Mouse (Mus musculus) lung, postnatal 0 days (tissue): ENCODE results near the gene Plekhg4. TPM values are rescaled to one million over a fixed set of nuclear protein-coding genes. Genes with fewer than 3 reads are reported as not detected.
A peak's percentile ranks its signal among the peaks of the same experiment; 100 is the strongest.

Experiments used
- ATAC-seq: fragments of 200-750 bp; cut with Nextera tagmentation; 2 replicates; pipeline ENCODE4 v1.8.0; 2017; ENCODE audit warnings: moderate library complexity
- DNase-seq: peaks from one replicate; pipeline ENCODE4 v3.0.0-alpha.2; 2016; ENCODE audit warnings: low spot score
- H3K27ac ChIP-seq: fragments of 300-500 bp; sonication (generic); 2 replicates; pipeline ENCODE4 v1.5.1; 2014; ENCODE audit warnings: antibody characterized with exemption, mild to moderate bottlenecking, low read length, mixed read lengths
- H3K27me3 ChIP-seq: fragments of 300-500 bp; sonication (generic); replicated peaks from 2 replicates; pipeline ENCODE4 v1.6.1; 2014; ENCODE audit warnings: low read length, mixed read lengths; ENCODE audit not compliant: insufficient read depth
- H3K36me3 ChIP-seq: fragments of 300-500 bp; sonication (generic); 2 replicates; pipeline ENCODE4 v1.6.1; 2014; ENCODE audit warnings: low read length, mixed read lengths; ENCODE audit not compliant: insufficient read depth
- H3K4me1 ChIP-seq: fragments of 300-500 bp; sonication (generic); 2 replicates; pipeline ENCODE4 v1.6.1; 2014; ENCODE audit warnings: antibody characterized with exemption, low read depth, low read length, mixed read lengths; ENCODE audit not compliant: insufficient read depth
- H3K4me2 ChIP-seq: fragments of 300-500 bp; sonication (generic); replicated peaks from 2 replicates; pipeline ENCODE4 v1.6.1; 2014; ENCODE audit warnings: low read depth, mild to moderate bottlenecking, low read length, moderate library complexity, mixed read lengths
- H3K4me3 ChIP-seq: fragments of 300-500 bp; sonication (generic); 2 replicates; pipeline ENCODE4 v1.5.1; 2014; ENCODE audit warnings: low read depth, low read length
- H3K9ac ChIP-seq: fragments of 300-500 bp; sonication (generic); replicated peaks from 2 replicates; pipeline ENCODE4 v1.6.1; 2014; ENCODE audit warnings: low read depth, mild to moderate bottlenecking
- H3K9me3 ChIP-seq: fragments of 300-500 bp; sonication (generic); 2 replicates; pipeline ENCODE4 v1.6.1; 2016; ENCODE audit warnings: low read length, mixed read lengths
- CTCF ChIP-seq: IDR thresholded peaks from 2 replicates; pipeline ENCODE4 v1.5.1; 2016; ENCODE audit warnings: antibody characterized with exemption, mild to moderate bottlenecking
- EP300 ChIP-seq: IDR thresholded peaks from 2 replicates; pipeline ENCODE4 v1.6.1; 2016; ENCODE audit warnings: antibody characterized with exemption, mild to moderate bottlenecking, control low read depth
- WGBS: fragments of 180-500 bp; shearing (Covaris S2); extraction: QIAGEN DNeasy Blood & Tissue Kit; methylation state at CpG from one replicate; pipeline ENCODE4 v1.1.7; 2014; 5-methylcytosine and 5-hydroxymethylcytosine counted together
- polyA plus RNA-seq: library from polyadenylated mRNA; unstranded; fragments of >200 nt; fragmentation: Nextera tagmentation; extraction: Ambion mirVana; gene quantifications from 2 replicates; pipeline ENCODE4 v1.2.1, GENCODE M21; 2015

Gene Plekhg4
- polyA plus RNA-seq, 1 experiment from 2014 or later = 0.20 TPM

DNA sequence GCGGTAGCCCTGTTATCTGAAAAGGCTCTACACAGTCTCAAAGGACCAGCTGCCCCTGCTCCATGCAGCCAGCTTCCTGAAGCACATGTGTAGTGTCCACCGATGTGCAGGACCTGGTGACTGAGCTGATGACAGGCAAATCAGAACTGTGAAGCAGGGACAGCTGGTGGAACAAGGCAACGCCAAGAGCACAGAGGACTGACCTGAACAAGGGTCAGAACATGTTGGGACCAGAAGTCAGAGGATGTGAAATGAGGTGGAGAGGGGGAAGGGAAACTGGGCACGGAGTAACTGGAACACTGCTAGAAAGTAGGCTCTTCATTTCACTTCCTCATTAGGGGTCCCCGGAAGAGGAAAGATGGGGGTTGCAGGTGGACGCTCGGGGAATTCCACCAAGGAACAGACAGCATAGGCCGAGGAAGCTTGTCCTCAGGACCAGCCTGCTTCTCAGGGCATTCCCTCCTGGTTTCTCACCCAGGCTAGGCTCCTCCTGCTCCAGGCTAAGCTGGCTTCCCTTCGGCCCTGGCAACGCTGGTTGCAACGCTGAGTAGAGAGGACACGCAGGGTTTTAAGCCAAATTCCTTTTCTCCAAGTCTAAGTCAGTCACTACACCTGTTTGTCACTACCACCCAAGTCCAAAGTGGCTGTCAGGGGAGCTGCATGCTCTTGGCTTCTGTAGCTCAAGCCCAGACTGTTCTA is 20.2 kb downstream of the Plekhg4 start:
- peak overlapping the region; percentile 72 for H3K27ac ChIP-seq
- WGBS = 73% methylated on average over 11 of the region's 12 CpGs
- H3K4me1 ChIP-seq = peaks cover 11% of the 10 kb centered on the region
- no peak overlapping the region for H3K4me2 ChIP-seq
- no peaks in the 10 kb centered on the region for H3K9me3 ChIP-seq
- no peak overlapping the region for H3K4me3 ChIP-seq
- H3K9ac ChIP-seq = no peak overlapping the region
- TF ChIP-seq CTCF (no peak), EP300 (no peak; the same call in 1 of the 2 replicates)
- H3K36me3 ChIP-seq = no peaks in the 10 kb centered on the region
- no peaks in the 10 kb centered on the region for H3K27me3 ChIP-seq
- ATAC-seq = peak; percentile 37
- DNase-seq = peak; percentile 51

DNA sequence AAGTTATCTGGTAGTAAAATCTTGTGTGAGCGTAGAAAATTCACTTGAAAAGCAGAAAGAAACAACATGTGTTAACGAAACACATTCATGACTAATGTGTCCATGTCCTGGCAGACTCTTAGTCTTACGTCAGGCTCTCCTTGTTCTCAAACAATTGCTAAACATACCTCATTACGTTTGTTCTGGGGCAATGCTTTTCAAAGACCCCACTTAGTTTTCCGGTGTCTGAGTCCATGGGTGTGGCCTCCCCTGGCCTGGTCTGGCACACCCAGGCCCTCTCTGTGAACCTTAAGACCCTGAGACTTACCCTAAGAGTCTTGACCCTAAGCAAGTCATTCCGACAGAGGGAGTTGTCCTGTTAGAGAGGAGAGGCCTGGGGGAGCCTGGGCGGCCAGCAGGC is 20.8 kb downstream of the Plekhg4 start:
- Histone ChIP-seq H3K4me1 (peaks cover 11% of the 10 kb centered on the region), H3K9ac (no peak overlapping the region), H3K36me3 (no peaks in the 10 kb centered on the region), H3K4me2 (no peak overlapping the region), H3K27ac (peak overlapping the region; percentile 72), H3K9me3 (no peaks in the 10 kb centered on the region), H3K27me3 (no peaks in the 10 kb centered on the region), H3K4me3 (no peak overlapping the region)
- WGBS = 45% methylated on average over 7 of the region's 7 CpGs
- TF ChIP-seq CTCF (no peak), EP300 (peak; percentile 98)
- ATAC-seq (peak; percentile 82), DNase-seq (peak; percentile 91)

DNA sequence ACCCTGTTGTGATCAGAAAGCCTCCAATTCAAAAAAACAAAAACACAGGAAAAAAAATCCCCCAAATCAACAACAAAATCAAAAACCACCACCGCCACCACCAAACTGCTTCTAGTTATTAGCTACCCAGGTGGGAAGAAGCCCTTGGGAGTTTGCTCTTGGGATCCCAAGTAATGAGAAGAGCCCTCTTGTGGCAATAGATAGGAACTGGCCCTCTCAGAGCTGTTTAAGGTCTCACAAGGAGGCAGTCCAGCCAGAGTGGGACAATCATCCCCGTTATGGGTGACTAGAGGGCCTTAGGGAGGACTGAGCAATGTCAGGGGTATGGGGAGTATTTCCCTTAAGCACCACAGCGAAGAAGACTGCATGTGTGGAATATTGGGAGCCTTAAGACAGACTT is 24.7 kb downstream of the Plekhg4 start:
- DNase-seq (peak; percentile 89), ATAC-seq (peak; percentile 23; the same call in 1 of the 2 replicates)
- Histone ChIP-seq H3K9me3 (no peaks in the 10 kb centered on the region), H3K27me3 (no peaks in the 10 kb centered on the region), H3K4me2 (no peak overlapping the region), H3K36me3 (no peaks in the 10 kb centered on the region), H3K4me1 (peaks cover 6% of the 10 kb centered on the region; the same call in 1 of the 2 replicates), H3K27ac (no peak overlapping the region), H3K4me3 (no peak overlapping the region), H3K9ac (no peak overlapping the region)
- TF ChIP-seq EP300 = no peak
- peak; percentile 82 for TF ChIP-seq CTCF
- WGBS = 40% methylated on average over 3 of the region's 3 CpGs

DNA sequence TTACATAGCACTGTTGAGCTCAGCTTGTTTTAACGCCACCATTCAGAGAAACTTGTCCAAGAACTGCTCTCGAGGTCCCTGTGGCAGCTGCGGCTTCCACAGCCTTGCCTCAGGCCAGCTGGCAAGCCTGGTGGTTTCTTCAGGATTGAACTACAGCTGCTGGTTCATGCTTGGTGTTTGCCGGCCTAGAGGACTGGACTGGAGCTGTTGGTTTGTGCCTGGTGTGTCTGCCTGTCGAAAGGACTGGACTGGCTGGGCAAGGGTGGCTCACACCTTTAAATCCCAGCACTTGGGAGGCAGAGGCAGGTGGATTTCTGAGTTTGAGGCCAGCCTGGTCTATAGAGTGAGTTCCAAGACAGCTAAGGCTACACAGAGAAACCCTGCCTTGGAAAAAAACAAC is 26.9 kb downstream of the Plekhg4 start:
- Histone ChIP-seq H3K27me3 (no peaks in the 10 kb centered on the region), H3K36me3 (no peaks in the 10 kb centered on the region), H3K4me3 (no peak overlapping the region), H3K9ac (no peak overlapping the region), H3K4me1 (no peaks in the 10 kb centered on the region), H3K27ac (no peak overlapping the region), H3K9me3 (no peaks in the 10 kb centered on the region), H3K4me2 (no peak overlapping the region)
- 83% methylated on average over 5 of the region's 5 CpGs for WGBS
- DNase-seq (no peak), ATAC-seq (no peak)
- TF ChIP-seq EP300 = no peak
- no peak for TF ChIP-seq CTCF

DNA sequence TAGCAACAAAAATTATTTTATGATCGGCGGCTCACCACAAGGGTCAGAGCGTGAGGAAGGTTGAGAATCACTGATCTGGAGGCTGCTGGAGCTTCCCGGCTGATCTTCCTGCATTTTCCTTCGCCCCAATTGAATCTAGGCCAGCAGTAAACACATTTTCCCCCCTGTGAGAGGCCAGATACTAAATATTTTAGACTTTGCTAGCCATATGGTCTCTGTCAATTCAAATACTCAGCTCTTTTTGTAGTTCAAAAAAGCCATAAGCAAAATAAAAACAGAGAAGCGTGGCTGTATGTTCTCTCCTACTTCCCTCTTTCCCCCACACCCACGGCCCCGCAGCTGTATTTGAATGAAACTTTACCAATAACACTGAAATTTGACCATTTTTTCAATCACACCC is 30.4 kb downstream of the Plekhg4 start:
- ATAC-seq = no peak
- Histone ChIP-seq H3K9me3 (no peaks in the 10 kb centered on the region), H3K4me1 (peaks cover 5% of the 10 kb centered on the region; the same call in 1 of the 2 replicates), H3K4me3 (no peak overlapping the region), H3K4me2 (no peak overlapping the region), H3K27ac (no peak overlapping the region), H3K36me3 (no peaks in the 10 kb centered on the region), H3K9ac (no peak overlapping the region), H3K27me3 (no peaks in the 10 kb centered on the region)
- DNase-seq = peak; percentile 45
- no peak for TF ChIP-seq CTCF
- WGBS = 68% methylated on average over 8 of the region's 8 CpGs

DNA sequence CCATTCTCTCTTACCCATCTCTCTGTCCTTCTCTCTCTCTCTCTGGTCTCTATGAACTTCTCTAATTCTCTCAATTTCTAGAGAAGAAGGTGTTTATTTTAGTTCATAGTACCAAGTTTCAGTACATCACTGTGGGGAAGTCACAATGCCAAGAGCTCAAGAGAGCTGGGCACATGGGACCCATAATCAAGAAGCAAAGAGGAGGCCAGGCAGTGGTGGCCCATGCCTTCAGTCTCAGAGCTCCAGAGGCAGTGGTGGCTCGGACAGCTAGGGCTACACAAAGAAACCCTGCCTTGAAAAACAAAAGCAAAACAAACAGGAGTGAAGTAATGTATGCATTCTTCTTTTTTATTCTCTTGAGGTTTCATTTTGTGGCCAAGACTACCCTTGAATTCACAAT is 31.4 kb downstream of the Plekhg4 start:
- Histone ChIP-seq H3K36me3 (no peaks in the 10 kb centered on the region), H3K27ac (no peak overlapping the region), H3K4me1 (peaks cover 5% of the 10 kb centered on the region; the same call in 1 of the 2 replicates), H3K9ac (no peak overlapping the region), H3K4me2 (no peak overlapping the region), H3K9me3 (no peaks in the 10 kb centered on the region), H3K4me3 (no peak overlapping the region), H3K27me3 (no peaks in the 10 kb centered on the region)
- 68% methylated on average over 1 of the region's 1 CpGs for WGBS
- TF ChIP-seq EP300 (no peak), CTCF (no peak)
- DNase-seq (no peak), ATAC-seq (no peak)
